Mouse (Mus musculus) midbrain, embryonic 14.5 days (tissue): ENCODE measurements around the gene Cypt12. TPM values are rescaled to one million over a fixed set of nuclear protein-coding genes. Genes with fewer than 3 reads are reported as not detected.

Experiments used
- ATAC-seq: fragments of 200-750 bp; cut with Nextera tagmentation; 2 replicates; pipeline ENCODE4 v1.8.0; 2017; ENCODE audit warnings: moderate number of reproducible peaks, moderate library complexity; ENCODE audit not compliant: low FRiP score, low TSS enrichment
- DNase-seq: peaks from one replicate; pipeline ENCODE4 v3.0.0-alpha.2; 2015
- H3K27ac ChIP-seq: fragments of 300-500 bp; sonication (generic); replicated peaks from 2 replicates; pipeline ENCODE4 v1.5.1; 2014; ENCODE audit warnings: mild to moderate bottlenecking, low read depth, low read length, moderate library complexity
- H3K27me3 ChIP-seq: fragments of 300-500 bp; sonication (generic); 2 replicates; pipeline ENCODE4 v1.6.1; 2014; ENCODE audit warnings: low read length, control low read depth, mixed read lengths; ENCODE audit not compliant: control insufficient read depth, insufficient read depth
- H3K36me3 ChIP-seq: fragments of 300-500 bp; sonication (generic); 2 replicates; pipeline ENCODE4 v1.6.1; 2014; ENCODE audit warnings: low read length, control low read depth; ENCODE audit not compliant: control insufficient read depth, insufficient read depth
- H3K4me1 ChIP-seq: fragments of 300-500 bp; sonication (generic); 2 replicates; pipeline ENCODE4 v1.6.1; 2014; ENCODE audit warnings: mild to moderate bottlenecking, antibody characterized with exemption, low read length, control low read depth; ENCODE audit not compliant: control insufficient read depth, insufficient read depth
- H3K4me2 ChIP-seq: fragments of 300-500 bp; sonication (generic); 2 replicates; pipeline ENCODE4 v1.6.1; 2014; ENCODE audit warnings: mild to moderate bottlenecking, low read length, moderate library complexity
- H3K4me3 ChIP-seq: fragments of 300-500 bp; sonication (generic); replicated peaks from 2 replicates; pipeline ENCODE4 v1.5.1; 2014; ENCODE audit warnings: low read depth, low read length
- H3K9ac ChIP-seq: fragments of 300-500 bp; sonication (generic); replicated peaks from 2 replicates; pipeline ENCODE4 v1.6.1; 2014; ENCODE audit warnings: mild to moderate bottlenecking, low read length, moderate library complexity
- H3K9me3 ChIP-seq: fragments of 300-500 bp; sonication (generic); 2 replicates; pipeline ENCODE4 v1.6.1; 2016; ENCODE audit warnings: low read length, control low read depth, mixed read lengths; ENCODE audit not compliant: control insufficient read depth
- WGBS: fragments of 180-500 bp; shearing (Covaris S2); extraction: QIAGEN DNeasy Blood & Tissue Kit; methylation state at CpG from one replicate; pipeline ENCODE4 v1.1.7; 2014; 5-methylcytosine and 5-hydroxymethylcytosine counted together
- polyA plus RNA-seq: library from polyadenylated mRNA; unstranded; fragments of >200 nt; fragmentation: Nextera tagmentation; extraction: Ambion mirVana; gene quantifications from 2 replicates; pipeline ENCODE4 v1.2.1, GENCODE M21; 2014

Gene Cypt12
- polyA plus RNA-seq, result not detected in 2 replicates

GRCm38 (mm10) chr3:17948299-17948698 is at the start of gene Cypt12:
TSS of gene Cypt12 (plus strand) at chr3:17948410.
- DNase-seq (no peak), ATAC-seq (no peak)
- Histone ChIP-seq H3K4me3 (no peak within 1 kb of the TSS), H3K36me3 (no peaks in the 10 kb centered on the region), H3K4me1 (no peaks in the 10 kb centered on the region), H3K27ac (no peak within 1 kb of the TSS), H3K27me3 (no peaks in the 10 kb centered on the region), H3K4me2 (no peak within 1 kb of the TSS), H3K9me3 (no peaks in the 10 kb centered on the region), H3K9ac (no peak within 1 kb of the TSS)
- 95% methylated on average over 13 of the region's 13 CpGs for WGBS

- Histone ChIP-seq H3K4me2 (no peak overlapping the region), H3K9me3 (no peaks in the 10 kb centered on the region), H3K9ac (no peak overlapping the region), H3K27ac (no peak overlapping the region), H3K27me3 (no peaks in the 10 kb centered on the region), H3K4me1 (no peaks in the 10 kb centered on the region), H3K36me3 (no peaks in the 10 kb centered on the region), H3K4me3 (no peak overlapping the region)
- DNase-seq (no peak), ATAC-seq (no peak)
Measured at GRCm38 (mm10) chr3:17913796-17914195, 34.4 kb upstream of the Cypt12 start.

- Histone ChIP-seq H3K27me3 (no peaks in the 10 kb centered on the region), H3K9me3 (no peaks in the 10 kb centered on the region), H3K4me2 (no peak overlapping the region), H3K27ac (no peak overlapping the region), H3K9ac (no peak overlapping the region), H3K4me1 (no peaks in the 10 kb centered on the region), H3K4me3 (no peak overlapping the region), H3K36me3 (no peaks in the 10 kb centered on the region)
- DNase-seq, result no peak
- ATAC-seq, result no peak
- WGBS, result 83% methylated on average over 2 of the region's 2 CpGs
Measured at GRCm38 (mm10) chr3:17940206-17940605, 8.0 kb upstream of the Cypt12 start.
